9 mouse cellular contexts compared by ENCODE assay signal in genomic region chr10:68274900-68275760, GRCm38 (mm10). TPM values are rescaled to one million over a fixed set of nuclear protein-coding genes. Genes with fewer than 3 reads are reported as not detected.
DNase-seq lines count a peak whose midpoint lies in the region; ATAC-seq lines count a peak whose summit lies in the region.
"Had no signal": no experiment of that assay in that cellular context is flagged by ENCODE, and none has a peak within 500 bp of the region (broad histone marks: within the 10 kb centered on the region; RNA-seq: fewer than 3 reads in every experiment).

No protein-coding gene starts in this region.

- H3K4me1 ChIP-seq in hindbrain, embryonic 16.5 days (ENCODE audit: control insufficient read depth, insufficient read depth, low read depth, low read length) = no peaks in the 10 kb centered on the region; the same call in 1 of the 2 replicates
- H3K4me1 ChIP-seq in midbrain, embryonic 16.5 days (ENCODE audit: control insufficient read depth, insufficient read depth, low read length) = peaks cover 8% of the 10 kb centered on the region

- H3K4me3 ChIP-seq in hindbrain, embryonic 16.5 days (ENCODE audit: low read length) = peak overlapping the region; percentile 22
- peak overlapping the region; percentile 75 for H3K4me3 ChIP-seq in midbrain, embryonic 16.5 days (ENCODE audit: low read depth, low read length)

- peak overlapping the region; percentile 6 for H3K9ac ChIP-seq in hindbrain, embryonic 16.5 days (ENCODE audit: low read depth, low read length)
- H3K9ac ChIP-seq in midbrain, embryonic 16.5 days (ENCODE audit: low read depth, low read length) = 0 out of 2 replicates have a peak overlapping the region, but pooled peaks have one; percentile 50

- WGBS in hindbrain, embryonic 16.5 days = 19% methylated on average over 18 of the region's 18 CpGs
- WGBS in midbrain, embryonic 16.5 days = 24% methylated on average over 18 of the region's 18 CpGs

- ATAC-seq in hindbrain, embryonic 16.5 days = no peak
- no peak for ATAC-seq in midbrain, embryonic 16.5 days
- ATAC-seq in inflammation-experienced regulatory T-cells, adult 6 months = no peak

- DNase-seq in layer of hippocampus, adult 18-20 months (ENCODE audit: low spot score in 2 of 2) = peak; percentile 16 to 58
- DNase-seq in layer of hippocampus, adult 9-10 months (ENCODE audit: low spot score) = no peak
- DNase-seq in cerebellum, adult 9-11 months = peak; percentile 68
- DNase-seq in frontal cortex, postnatal 36 days (ENCODE audit: low spot score in 2 of 2) = peak; percentile 46 to 61
- peak; percentile 32 for DNase-seq in left cerebral cortex, postnatal 4 days

- H3K27ac ChIP-seq in hindbrain, embryonic 16.5 days (ENCODE audit: low read depth, low read length) = peak overlapping the region; percentile 5; the same call in 1 of the 2 replicates
- H3K27ac ChIP-seq in midbrain, embryonic 16.5 days (ENCODE audit: low read length) = peak overlapping the region; percentile 60; the same call in 1 of the 2 replicates

- intact Hi-C loops in left cerebral cortex, postnatal 4 days (cut with DNase I) = loop anchor here (10.0 kb wide), 1 partner anchor 120 kb away; no protein-coding TSS in a partner anchor

- no peaks in the 10 kb centered on the region for H3K9me3 ChIP-seq in hindbrain, embryonic 16.5 days (ENCODE audit: control insufficient read depth, low read length)
- no peaks in the 10 kb centered on the region for H3K9me3 ChIP-seq in midbrain, embryonic 16.5 days (replicated peaks; ENCODE audit: control insufficient read depth, low read length, poor library complexity, severe bottlenecking)

- no peaks in the 10 kb centered on the region for H3K27me3 ChIP-seq in hindbrain, embryonic 16.5 days (replicated peaks; ENCODE audit: control insufficient read depth, insufficient read depth, low read length)
- H3K27me3 ChIP-seq in midbrain, embryonic 16.5 days (ENCODE audit: control insufficient read depth, insufficient read depth, low read depth, low read length) = no peaks in the 10 kb centered on the region

- peak overlapping the region; percentile 81 for H3K4me2 ChIP-seq in hindbrain, embryonic 16.5 days (ENCODE audit: low read length)
- peak overlapping the region; percentile 93 for H3K4me2 ChIP-seq in midbrain, embryonic 16.5 days (ENCODE audit: low read length)

- no peaks in the 10 kb centered on the region for H3K36me3 ChIP-seq in hindbrain, embryonic 16.5 days (ENCODE audit: control insufficient read depth, insufficient read depth, low read length)
- no peaks in the 10 kb centered on the region for H3K36me3 ChIP-seq in midbrain, embryonic 16.5 days (ENCODE audit: control insufficient read depth, insufficient read depth, low read length)

RNA-seq across cellular contexts. Expression of gene Arid5b, which starts 3.4 kb away (rescaled TPM):
- 10 to 100 TPM; 26.9 to 33.5 TPM for total RNA-seq in layer of hippocampus, adult 18-20 months (2021)
- 16.6 TPM in 2 replicates for polyA plus RNA-seq in hindbrain, embryonic 16.5 days (2015; fragmentation: Nextera tagmentation; extraction: Ambion mirVana)
- 10 to 100 TPM; 28.7 to 31.5 TPM for total RNA-seq in left cerebral cortex, postnatal 4 days (2021)
- 17.6 and 19.1 TPM in 2 replicates for polyA plus RNA-seq in midbrain, embryonic 16.5 days (2015; fragmentation: Nextera tagmentation; extraction: Ambion mirVana)
- 10 to 100 TPM; 28.4 to 78.0 (median 56.4) TPM for polyA plus RNA-seq in inflammation-experienced regulatory T-cells, adult 6 months (2017; shearing (Covaris generic))
- total RNA-seq: MEL had no signal
